11 mouse cellular contexts compared by ENCODE assay signal in the genomic region with DNA sequence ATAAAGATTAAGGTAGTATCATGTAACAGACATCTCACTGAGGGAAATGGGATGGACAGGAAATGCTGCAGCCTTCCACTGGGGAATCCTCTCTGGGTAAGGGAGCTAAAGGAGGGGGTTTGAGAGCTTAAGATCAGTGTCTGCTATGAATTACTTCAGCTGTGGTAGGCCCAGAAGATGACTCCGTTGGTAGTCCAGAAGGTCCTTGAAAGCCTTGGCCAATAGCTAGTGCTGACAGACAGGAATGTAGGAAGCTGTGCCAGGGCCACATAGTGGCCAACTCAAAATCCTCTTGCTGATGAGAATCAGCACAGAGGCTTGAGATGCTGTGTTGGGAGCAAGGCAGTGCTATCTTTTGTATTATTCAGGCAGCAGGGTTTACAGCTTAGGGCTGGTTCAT. TPM values are rescaled to one million over a fixed set of nuclear protein-coding genes. Genes with fewer than 3 reads are reported as not detected.
A peak's percentile ranks its signal among the peaks of the same experiment; 100 is the strongest.
DNase-seq lines count a peak whose midpoint lies in the region; ATAC-seq and TF ChIP-seq lines count a peak whose summit lies in the region.
"Had no signal": no experiment of that assay in that cellular context is flagged by ENCODE, and none has a peak within 500 bp of the region (broad histone marks: within the 10 kb centered on the region; RNA-seq: fewer than 3 reads in every experiment).

No protein-coding gene starts in this region.

- H3K9me3 ChIP-seq in kidney, postnatal 0 days (replicated peaks; ENCODE audit: low read length): no peaks in the 10 kb centered on the region
- H3K9me3 ChIP-seq in forebrain, embryonic 12.5 days: no peaks in the 10 kb centered on the region
- H3K9me3 ChIP-seq: neural tube, embryonic 13.5 days had no signal

- 19% methylated on average over 1 of the region's 1 CpGs for WGBS in kidney, postnatal 0 days
- 94% methylated on average over 1 of the region's 1 CpGs for WGBS in thymus, adult 2 months
- WGBS in forebrain, embryonic 12.5 days: 63% methylated on average over 1 of the region's 1 CpGs

- ATAC-seq in kidney, postnatal 0 days (replicated peaks; ENCODE audit: low FRiP score, low read depth): no peak
- ATAC-seq in forebrain, embryonic 12.5 days (ENCODE audit: low FRiP score): no peak
- ATAC-seq: forebrain, postnatal 0 days had no signal

- no peak for TF ChIP-seq CTCF in kidney, postnatal 0 days (IDR thresholded peaks at IDR 0.05; ENCODE audit: low read depth)
- no peak for TF ChIP-seq CTCF in thymus, adult 2 months (IDR thresholded peaks at IDR 0.05; ENCODE audit: borderline replicate concordance, control insufficient read depth, extremely low read depth, insufficient read depth, low read length, poor library complexity)

- peak; percentile 15 for DNase-seq in kidney, postnatal 0 days (ENCODE audit: low spot score)
- DNase-seq in kidney, adult 8-10 months: no peak
- DNase-seq in brain, adult 2 months (ENCODE audit: low read depth, low spot score): peak; percentile 58
- DNase-seq in gastrocnemius, adult 8-10 months (ENCODE audit: low spot score in 2 of 2): peak; percentile 16 to 29
- peak; percentile 66 for DNase-seq in lung, postnatal 14 days
- no peak for DNase-seq in layer of hippocampus, adult 11-12 months (ENCODE audit: low spot score)
- DNase-seq in thymus, adult 2 months: no peak
- DNase-seq: forebrain, postnatal 0 days; kidney, adult 9 months had no signal

- no peak overlapping the region for H3K27ac ChIP-seq in kidney, postnatal 0 days
- H3K27ac ChIP-seq in thymus, adult 2 months (ENCODE audit: control insufficient read depth, insufficient read depth, low read length): no peak overlapping the region
- no peak overlapping the region for H3K27ac ChIP-seq in forebrain, embryonic 12.5 days
- H3K27ac ChIP-seq: neural tube, embryonic 13.5 days had no signal

- no peak for TF ChIP-seq POLR2A in thymus, adult 2 months (IDR thresholded peaks at IDR 0.05; ENCODE audit: control insufficient read depth, extremely low read depth, insufficient read depth, low read length, poor library complexity)

- no peak overlapping the region for H3K4me3 ChIP-seq in kidney, postnatal 0 days (replicated peaks; ENCODE audit: low read depth, low read length)
- no peak overlapping the region for H3K4me3 ChIP-seq in thymus, adult 2 months (ENCODE audit: control insufficient read depth, insufficient read depth, low read length)
- H3K4me3 ChIP-seq in forebrain, embryonic 12.5 days (replicated peaks): no peak overlapping the region
- H3K4me3 ChIP-seq: neural tube, embryonic 13.5 days had no signal

- H3K27me3 ChIP-seq in kidney, postnatal 0 days (ENCODE audit: insufficient read depth, low read length): no peaks in the 10 kb centered on the region
- no peaks in the 10 kb centered on the region for H3K27me3 ChIP-seq in thymus, adult 2 months (ENCODE audit: control insufficient read depth, insufficient read depth, low read length)
- H3K27me3 ChIP-seq in forebrain, embryonic 12.5 days: no peaks in the 10 kb centered on the region
- H3K27me3 ChIP-seq: neural tube, embryonic 13.5 days had no signal

- no peak overlapping the region for H3K4me2 ChIP-seq in kidney, postnatal 0 days (ENCODE audit: low read length)
- no peak overlapping the region for H3K4me2 ChIP-seq in forebrain, embryonic 12.5 days
- H3K4me2 ChIP-seq: neural tube, embryonic 13.5 days had no signal

- H3K36me3 ChIP-seq in kidney, postnatal 0 days (ENCODE audit: insufficient read depth, low read length): no peaks in the 10 kb centered on the region
- no peaks in the 10 kb centered on the region; the same call in 1 of the 2 replicates for H3K36me3 ChIP-seq in thymus, adult 2 months (ENCODE audit: control insufficient read depth, insufficient read depth, low read length)
- no peaks in the 10 kb centered on the region for H3K36me3 ChIP-seq in forebrain, embryonic 12.5 days (replicated peaks)

- H3K9ac ChIP-seq in kidney, postnatal 0 days (ENCODE audit: low read depth, low read length): no peak overlapping the region
- H3K9ac ChIP-seq in forebrain, embryonic 12.5 days: no peak overlapping the region
- H3K9ac ChIP-seq: forebrain, postnatal 0 days; neural tube, embryonic 13.5 days had no signal

- H3K4me1 ChIP-seq in kidney, postnatal 0 days (replicated peaks; ENCODE audit: insufficient read depth, low read length): no peaks in the 10 kb centered on the region
- H3K4me1 ChIP-seq in thymus, adult 2 months (replicated peaks; ENCODE audit: control insufficient read depth, insufficient read depth, low read length): no peaks in the 10 kb centered on the region
- H3K4me1 ChIP-seq in forebrain, embryonic 12.5 days: 0 out of 2 replicates have a peak, but pooled peaks cover 3% of the 10 kb centered on the region
- H3K4me1 ChIP-seq: neural tube, embryonic 13.5 days had no signal

RNA-seq across cellular contexts. Expression of a gene that starts 59.4 kb away (rescaled TPM):
- 22.2 and 22.6 TPM in 2 replicates for polyA plus RNA-seq in kidney, postnatal 0 days (2015; fragmentation: Nextera tagmentation; extraction: Ambion mirVana)
- total RNA-seq in gastrocnemius, adult 8-10 months (2022): 10 to 100 TPM; 42.9 to 51.1 (median 47.2) TPM
- polyA plus RNA-seq in thymus, adult 2 months (2012; rRNA removed): 11.1 and 16.0 TPM in 2 replicates
- 40.7 and 43.2 TPM in 2 replicates for polyA plus RNA-seq in forebrain, embryonic 12.5 days (2016; fragmentation: Nextera tagmentation; extraction: Ambion mirVana)

Comparison
In these comparisons a context has a peak if more than half of its experiments do, and no peak if none do; other contexts are left out.
1. DNase-seq: peak in kidney, postnatal 0 days (single experiment), brain, adult 2 months (single experiment), gastrocnemius, adult 8-10 months (2 of 2) and lung, postnatal 14 days (single experiment); none in kidney, adult 8-10 months (0 of 2), layer of hippocampus, adult 11-12 months (single experiment) and thymus, adult 2 months (single experiment).